Mouse (Mus musculus) ES-E14 (cell line): ENCODE data around the gene Gm20903. TPM values are rescaled to one million over a fixed set of nuclear protein-coding genes. Genes with fewer than 3 reads are reported as not detected.
"Not testable (repeated sequence)": the region's sequence is repeated elsewhere in the genome, so short reads cannot be mapped to it uniquely, and the experiment has no call there.

Experiments
- DNase-seq: peaks from one replicate; pipeline ENCODE4 v3.0.0-alpha.2; 2013; ENCODE audit warnings: low read depth, low spot score
- H3K27ac ChIP-seq: 2 replicates; pipeline ENCODE4 v1.5.1; 2012; ENCODE audit warnings: low read depth, mild to moderate bottlenecking, low read length, moderate library complexity, mixed read lengths; ENCODE audit not compliant: poor library complexity, insufficient read depth, severe bottlenecking
- H3K36me3 ChIP-seq: 2 replicates; pipeline ENCODE4 v1.6.1; 2012; ENCODE audit warnings: mild to moderate bottlenecking, low read length, moderate library complexity, mixed read lengths; ENCODE audit not compliant: control insufficient read depth, poor library complexity, insufficient read depth, severe bottlenecking
- H3K4me1 ChIP-seq, 2 experiments: fragments of 150-350 bp in 1 of 2; sonication (generic) in 1 of 2; 2 replicates each; pipeline ENCODE4 v1.6.1; 2012; ENCODE audit warnings: low read length in 2 of 2, mild to moderate bottlenecking in 1 of 2, mixed read lengths in 1 of 2; ENCODE audit not compliant: control insufficient read depth in 2 of 2, insufficient read depth in 2 of 2, poor library complexity in 1 of 2
- H3K4me3 ChIP-seq, 2 experiments: fragments of 150-350 bp in 1 of 2; sonication (generic) in 1 of 2; 2 replicates each; pipeline ENCODE4 v1.5.1; 2012; ENCODE audit warnings: low read length in 2 of 2, low read depth in 1 of 2, mild to moderate bottlenecking in 1 of 2, mixed read lengths in 1 of 2; ENCODE audit not compliant: insufficient read depth in 1 of 2, poor library complexity in 1 of 2, severe bottlenecking in 1 of 2
- H3K9ac ChIP-seq: 2 replicates; pipeline ENCODE4 v1.6.1; 2012; ENCODE audit warnings: low read depth, mild to moderate bottlenecking, low read length, mixed read lengths; ENCODE audit not compliant: poor library complexity, insufficient read depth, severe bottlenecking
- H3K9me3 ChIP-seq: fragments of 150-350 bp; sonication (generic); 2 replicates; pipeline ENCODE4 v1.6.1; 2012; ENCODE audit warnings: low read depth, mild to moderate bottlenecking, low read length; ENCODE audit not compliant: control insufficient read depth, insufficient read depth
- in situ Hi-C, 2 experiments: fragments of 600-800 bp; cut with MboI; formaldehyde crosslinking; loops; one replicate each; pipeline ENCODE4 v1.15.1; 2025; ENCODE audit warnings: low sequenced_read_pairs in 2 of 2, inconsistent platforms in 1 of 2; ENCODE audit not compliant: unreplicated experiment in 2 of 2
- total RNA-seq: library from RNA; depleted of rRNA; stranded (reverse); fragments of 300-350 nt; gene quantifications from 2 replicates; pipeline ENCODE4 v1.2.3, GENCODE M21; 2012; rRNA removed

Gm20903 gene
- not detected in 2 replicates for total RNA-seq

GRCm38 (mm10) chrY:73669015-73669414 lies at the start of gene Gm20903:
Gm20903 (plus strand) TSS chrY:73669315.
- H3K9ac ChIP-seq, in situ Hi-C loops, H3K36me3 ChIP-seq, H3K4me3 ChIP-seq, H3K9me3 ChIP-seq, H3K4me1 ChIP-seq, DNase-seq, H3K27ac ChIP-seq: not testable (repeated sequence)
